Mouse (Mus musculus) brain, embryonic 14.5 days (tissue): ENCODE measurements at regions not wholly inside any gene's neighbourhood (a gene's known extent, or its start where the extent isn't known, plus 50 kb on each side); places are given as distances from the start of the nearest gene placed in this dataset.

Experiments
- DNase-seq: peaks from one replicate; pipeline ENCODE4 v3.0.0-alpha.2; 2011; ENCODE audit warnings: low read depth
- CTCF ChIP-seq: fragments of 200-500 bp; IDR thresholded peaks from 2 replicates; pipeline ENCODE4 v1.5.1; 2012; ENCODE audit warnings: inconsistent platforms, mild to moderate bottlenecking, moderate library complexity, borderline replicate concordance; ENCODE audit not compliant: insufficient read depth, insufficient read length; ENCODE audit errors: extremely low read depth
- POLR2A ChIP-seq: fragments of 200-500 bp; IDR thresholded peaks from 2 replicates; pipeline ENCODE4 v1.6.1; 2012; ENCODE audit warnings: mild to moderate bottlenecking, inconsistent platforms, borderline replicate concordance; ENCODE audit not compliant: poor library complexity, insufficient read depth, insufficient read length, severe bottlenecking; ENCODE audit errors: extremely low read depth

DNA sequence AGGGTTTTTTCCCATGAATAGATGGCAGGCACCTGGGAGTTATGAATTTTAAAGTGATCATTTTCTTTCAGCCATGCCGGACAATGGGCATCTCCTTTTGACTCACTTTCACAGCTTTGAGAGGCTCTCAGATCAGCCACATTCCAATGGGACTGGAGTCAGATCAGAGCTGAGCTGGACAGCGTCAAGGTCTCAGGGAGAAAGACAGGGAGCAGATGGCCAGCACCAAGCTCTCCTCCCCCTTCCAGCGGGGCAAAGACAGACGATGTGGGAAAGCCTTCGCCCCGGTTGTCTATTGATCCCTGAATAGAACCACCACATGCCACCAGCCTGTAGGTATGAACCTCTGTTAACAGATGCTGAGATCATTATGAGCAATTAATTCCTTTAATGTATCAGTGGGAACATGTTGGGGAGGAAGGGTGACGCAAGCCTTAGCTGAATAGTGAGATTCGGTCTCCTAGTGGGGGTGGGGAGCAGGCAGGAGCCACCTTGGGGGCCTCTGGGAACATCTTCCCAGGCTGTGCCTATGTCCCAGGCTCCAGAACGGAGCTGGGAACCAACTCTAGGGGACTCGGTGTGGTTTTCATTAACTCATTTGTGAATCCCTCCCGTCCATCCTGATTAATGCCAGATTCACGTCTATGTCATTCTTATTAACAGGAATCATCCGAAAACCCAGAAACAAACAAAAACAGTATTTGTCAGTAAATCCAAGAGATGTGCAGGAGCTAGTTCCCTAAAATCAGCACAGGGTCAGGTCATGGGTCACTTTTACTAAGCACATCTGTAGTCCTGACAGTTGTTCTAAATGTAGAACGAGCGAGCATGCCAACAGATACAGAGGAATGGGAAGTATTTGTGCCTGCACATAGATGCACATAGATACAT, 101.8 kb upstream of the Id4 start:
- no peak for TF ChIP-seq CTCF
- TF ChIP-seq POLR2A, result no peak
- peak; percentile 85 for DNase-seq

DNA sequence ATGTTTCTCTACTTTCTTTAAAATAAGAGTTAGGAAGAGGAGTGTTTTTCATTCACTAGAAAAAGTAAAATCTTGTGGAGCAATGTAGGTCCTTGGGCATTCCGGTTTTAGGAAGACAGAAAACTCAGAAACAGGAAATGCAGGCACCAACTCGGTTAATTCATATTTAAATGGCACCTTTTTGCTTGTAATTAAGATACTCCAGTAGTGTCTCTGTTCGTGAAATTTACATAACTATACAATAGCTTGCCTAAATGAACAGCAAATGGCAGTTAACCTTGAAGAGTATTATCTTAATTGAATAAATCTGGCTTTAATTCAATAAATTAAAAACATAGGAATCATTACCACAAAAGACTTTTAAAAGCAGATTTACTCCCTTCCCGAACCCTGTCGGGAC, 100.9 kb upstream of the Id4 start:
- no peak for TF ChIP-seq CTCF
- TF ChIP-seq POLR2A, result no peak
- DNase-seq, result no peak

DNA sequence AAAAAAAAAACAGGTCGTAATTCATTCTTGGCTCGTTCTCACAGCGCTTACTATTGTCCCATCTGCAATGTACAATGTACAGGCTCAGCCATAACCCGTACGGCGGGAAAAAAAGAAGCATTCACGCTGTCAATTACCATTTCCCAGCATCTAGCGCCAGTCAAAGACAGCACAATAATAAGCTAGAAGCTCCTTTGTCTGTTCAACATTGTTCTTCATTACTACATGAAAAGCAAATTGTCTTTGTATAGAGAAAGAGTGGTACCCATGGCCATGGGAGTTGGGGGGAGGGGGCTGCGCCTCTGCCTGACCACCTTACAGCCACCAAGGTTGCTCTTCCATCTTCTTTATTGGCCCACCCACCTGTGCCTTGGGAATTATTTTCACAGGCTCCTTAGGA, 99.7 kb upstream of the Id4 start:
- DNase-seq, result peak; percentile 92
- TF ChIP-seq CTCF (no peak), POLR2A (no peak)

DNA sequence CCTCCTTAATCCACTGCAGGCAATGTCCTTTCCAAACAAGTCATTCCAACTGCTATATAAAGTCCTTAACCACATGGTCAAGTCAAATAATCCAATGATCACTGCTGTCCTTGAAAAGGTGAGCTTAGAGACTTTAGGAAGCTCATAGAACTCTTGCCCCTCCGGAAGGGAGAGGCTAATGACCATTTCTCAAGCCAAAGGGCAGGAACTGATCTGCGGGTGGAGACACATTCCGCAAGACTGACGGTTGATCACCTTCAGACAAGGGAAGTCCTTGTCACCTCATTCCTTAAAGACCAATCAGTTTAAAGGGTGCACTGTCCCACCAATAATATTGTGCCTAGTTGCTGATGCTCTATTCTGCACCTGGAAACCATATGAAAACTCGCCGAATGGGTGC, 96.4 kb upstream of the Id4 start:
- no peak for DNase-seq
- TF ChIP-seq POLR2A, result no peak
- no peak for TF ChIP-seq CTCF

DNA sequence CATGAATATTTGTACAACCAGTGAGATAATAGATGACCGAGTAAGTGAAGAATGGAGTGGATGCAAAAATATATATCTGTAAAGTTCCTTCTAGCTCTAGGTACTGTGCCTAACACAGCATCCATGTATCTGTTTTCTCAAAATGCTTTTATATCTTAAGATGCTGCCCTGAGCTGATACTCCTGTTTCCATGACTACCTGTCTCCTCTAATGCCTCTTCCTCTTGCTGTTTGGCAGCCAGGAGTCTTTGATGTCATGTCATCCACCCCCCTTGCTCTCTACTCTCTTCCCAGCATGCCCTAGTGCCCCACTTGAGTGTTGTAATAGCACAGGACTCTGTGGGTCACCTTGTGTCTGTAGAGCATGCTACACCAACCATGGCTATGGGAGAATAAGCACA, 95.2 kb upstream of the Id4 start:
- TF ChIP-seq CTCF (no peak), POLR2A (no peak)
- DNase-seq, result peak; percentile 62

DNA sequence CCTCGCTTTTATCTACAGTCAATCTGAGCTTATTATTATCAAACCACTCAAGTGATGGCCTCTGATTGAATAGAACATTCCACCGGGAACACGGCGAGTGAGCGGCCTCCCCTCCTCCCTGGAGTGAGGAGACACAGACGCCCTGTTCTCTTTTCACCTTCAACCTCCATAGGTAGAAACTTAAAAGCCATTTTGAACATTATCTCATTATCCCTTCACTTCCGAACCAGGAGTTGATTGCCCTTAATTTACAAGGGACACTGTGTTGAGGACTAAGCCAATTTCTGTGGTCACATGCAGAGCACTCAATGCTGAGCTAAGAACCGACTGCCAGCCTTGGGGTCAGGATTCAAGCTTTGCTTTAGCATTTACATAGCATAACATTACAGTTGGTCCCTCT, 93.1 kb upstream of the Id4 start:
- no peak for TF ChIP-seq POLR2A
- TF ChIP-seq CTCF, result no peak
- peak; percentile 75 for DNase-seq

DNA sequence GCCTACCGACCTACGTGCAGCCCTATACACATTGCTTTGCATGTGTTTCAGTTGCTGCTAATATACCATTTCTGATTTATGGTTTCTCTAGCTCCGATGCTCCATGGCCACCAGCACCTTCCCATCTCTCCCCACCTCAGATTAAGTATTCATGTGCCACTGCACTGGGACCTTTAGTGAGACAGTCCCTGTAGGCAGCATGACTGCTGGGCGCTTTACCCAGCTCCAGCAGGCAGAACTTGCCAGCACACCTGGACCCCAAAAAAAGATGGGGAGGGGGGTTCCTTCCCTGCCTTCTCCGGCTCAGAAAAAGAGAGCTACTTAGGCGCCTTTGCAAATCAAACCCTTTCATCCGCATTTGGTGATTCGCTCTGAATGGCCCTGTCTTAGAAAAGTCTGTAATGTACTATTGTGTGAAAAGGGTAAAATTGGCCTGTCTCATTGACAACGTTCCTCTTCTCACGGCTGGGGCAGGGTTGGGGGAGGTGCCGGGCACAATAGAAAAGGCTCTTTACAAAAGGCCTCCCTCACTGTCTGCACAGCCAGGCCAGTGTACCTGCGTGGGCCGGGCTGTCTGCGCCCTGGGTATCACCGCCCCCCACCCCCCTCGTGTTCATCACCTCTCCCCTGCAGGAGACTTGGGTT, 89.6 kb upstream of the Id4 start:
- no peak for TF ChIP-seq CTCF
- no peak for TF ChIP-seq POLR2A
- DNase-seq, result peak; percentile 89

DNA sequence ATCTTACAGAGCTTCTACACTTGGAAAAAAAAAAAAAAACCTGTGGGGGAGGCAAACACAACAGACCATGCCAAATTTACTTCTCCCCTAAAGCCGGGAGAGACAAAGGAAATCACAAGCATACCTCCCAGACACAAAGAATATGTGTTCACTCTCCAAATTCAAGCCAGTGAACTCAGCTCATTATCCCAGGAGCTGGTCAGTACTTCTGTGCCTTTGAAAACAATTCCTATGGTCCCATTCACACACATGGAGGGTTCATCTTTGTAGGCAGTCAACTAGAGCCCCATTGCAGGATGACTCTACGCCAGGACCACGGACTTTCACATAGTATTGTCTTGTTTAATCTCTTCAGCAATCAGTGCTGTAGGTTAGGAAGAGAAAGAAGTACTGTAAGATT, 89.0 kb upstream of the Id4 start:
- TF ChIP-seq POLR2A (no peak), CTCF (no peak)
- DNase-seq, result peak; percentile 84

DNA sequence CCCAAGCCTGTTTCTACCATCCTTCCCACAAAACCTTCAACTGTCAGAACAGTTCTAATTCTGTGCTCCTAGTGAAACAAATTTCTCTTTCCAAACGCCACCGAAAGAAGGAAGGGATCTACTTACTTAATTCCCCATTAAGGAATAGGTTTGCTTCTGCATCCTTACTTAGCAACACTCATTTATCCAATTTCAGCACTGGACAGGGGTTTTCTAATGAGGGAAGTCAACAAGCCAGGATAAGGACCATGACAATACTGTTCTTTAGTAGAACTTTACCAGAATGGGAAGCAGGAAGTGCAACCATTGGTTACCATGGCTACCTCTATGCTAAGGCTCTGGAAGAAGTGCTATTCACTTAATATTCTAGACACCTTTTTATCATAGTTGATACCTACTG, 68.6 kb upstream of the Id4 start:
- no peak for DNase-seq
- TF ChIP-seq CTCF (no peak), POLR2A (no peak)

DNA sequence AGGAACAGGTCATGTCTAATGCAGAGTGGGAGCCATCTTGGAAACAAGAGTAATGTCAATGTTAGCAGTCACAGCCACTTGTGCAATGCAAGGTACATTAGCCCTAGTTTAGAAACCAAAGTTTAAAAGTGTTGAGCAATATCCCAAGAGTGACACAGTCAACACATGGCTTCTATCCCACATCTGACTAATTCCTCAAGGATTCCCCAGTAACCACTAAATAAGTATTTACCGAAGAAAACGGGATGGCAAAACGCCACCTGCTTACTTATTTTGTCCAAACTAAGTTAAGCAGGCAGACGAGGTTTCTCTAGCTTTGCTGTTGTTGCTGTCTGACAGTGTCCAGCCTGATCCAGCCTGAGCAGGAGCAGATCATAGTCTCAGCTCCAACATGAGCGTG, 67.1 kb upstream of the Id4 start:
- no peak for TF ChIP-seq POLR2A
- no peak for TF ChIP-seq CTCF
- DNase-seq, result no peak

DNA sequence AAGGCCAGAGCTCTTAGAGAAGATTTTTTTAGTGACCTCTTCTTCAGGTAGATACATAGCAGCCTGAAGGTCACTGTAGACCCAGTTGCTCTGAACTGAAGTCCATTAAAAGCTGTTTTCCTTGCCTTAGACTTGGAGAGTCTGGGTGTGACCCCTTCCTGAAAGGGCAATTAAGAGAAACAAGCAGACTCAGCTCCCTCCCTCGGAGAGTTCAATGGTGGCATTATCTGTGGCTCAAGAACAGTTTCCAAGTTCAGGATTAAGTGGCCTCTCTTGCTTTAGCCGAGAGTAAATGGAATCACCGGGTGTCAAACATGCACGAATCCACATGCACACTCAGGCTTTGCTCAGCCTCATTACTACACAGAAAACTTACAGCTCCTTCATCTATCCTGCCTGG, 53.2 kb upstream of the Id4 start:
- TF ChIP-seq CTCF (no peak), POLR2A (no peak)

More for the DNA sequence above, 53.2 kb upstream of the Id4 start:
- peak; percentile 28 for DNase-seq
